In the genomic region with DNA sequence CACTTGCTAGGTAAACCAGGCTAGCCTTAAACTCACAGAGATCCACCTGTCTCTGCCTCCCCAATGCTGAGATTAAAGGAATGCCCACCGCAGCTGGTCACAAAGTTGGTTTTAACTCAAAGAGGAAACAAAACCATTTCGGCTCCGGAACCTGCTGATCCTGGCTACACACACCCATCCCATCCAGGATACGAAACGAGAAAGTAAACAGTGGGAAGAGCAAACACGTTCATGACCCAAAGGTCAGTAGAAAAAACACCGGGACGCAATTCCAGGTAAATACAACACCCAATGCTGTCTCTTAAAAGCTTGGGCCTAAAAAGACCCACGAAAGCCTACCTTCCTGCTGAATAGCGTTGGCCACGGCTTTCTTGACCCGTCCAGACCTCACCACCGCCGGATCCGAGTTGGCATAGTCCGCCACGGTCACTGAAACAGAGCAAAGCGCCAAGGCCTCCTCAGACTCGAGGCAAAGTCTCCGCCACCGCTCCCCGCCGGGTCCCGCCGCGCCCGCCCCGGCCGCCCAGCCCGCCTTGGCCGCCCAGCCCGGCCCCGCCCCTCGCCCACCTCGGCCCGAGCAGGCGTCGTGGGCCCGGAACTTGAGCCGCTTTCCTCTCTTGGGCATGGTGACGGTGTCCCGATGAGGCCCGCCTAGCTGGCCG, we compare ENCODE assay signal across 8 mouse cellular contexts. TPM values are rescaled to one million over a fixed set of nuclear protein-coding genes. Genes with fewer than 3 reads are reported as not detected.
A peak's percentile ranks its signal among the peaks of the same experiment; 100 is the strongest.
DNase-seq lines count a peak whose midpoint lies in the region; ATAC-seq and TF ChIP-seq lines count a peak whose summit lies in the region.

No protein-coding gene starts in this region.

- peaks cover 18% of the 10 kb centered on the region for H3K4me1 ChIP-seq in kidney, embryonic 15.5 days
- peaks cover 13% of the 10 kb centered on the region; the same call in 1 of the 2 replicates for H3K4me1 ChIP-seq in forebrain, postnatal 0 days (ENCODE audit: insufficient read depth)
- peaks cover 15% of the 10 kb centered on the region for H3K4me1 ChIP-seq in liver, embryonic 16.5 days (ENCODE audit: control insufficient read depth, low read depth, low read length)

- H3K4me2 ChIP-seq in kidney, embryonic 15.5 days: peak overlapping the region; percentile 78
- H3K4me2 ChIP-seq in forebrain, postnatal 0 days (ENCODE audit: low read depth): peak overlapping the region; percentile 71
- H3K4me2 ChIP-seq in liver, embryonic 16.5 days (ENCODE audit: low read depth, low read length): peak overlapping the region; percentile 83

- no peak for DNase-seq in kidney, postnatal 14 days
- peak; percentile 21 for DNase-seq in ZHBTc4 (ENCODE audit: low read depth, low spot score)
- DNase-seq in forebrain, postnatal 0 days: no peak
- DNase-seq in gastrocnemius, postnatal 36 days: no peak
- no peak for DNase-seq in cerebellum, adult 9-11 months
- DNase-seq in layer of hippocampus, postnatal 36 days: no peak

- H3K36me3 ChIP-seq in kidney, embryonic 15.5 days: peaks cover 40% of the 10 kb centered on the region
- peaks cover 21% of the 10 kb centered on the region for H3K36me3 ChIP-seq in forebrain, postnatal 0 days (ENCODE audit: insufficient read depth)
- peaks cover 15% of the 10 kb centered on the region for H3K36me3 ChIP-seq in liver, embryonic 16.5 days (ENCODE audit: control insufficient read depth, insufficient read depth)

- peak overlapping the region; percentile 85 for H3K4me3 ChIP-seq in kidney, embryonic 15.5 days (replicated peaks)
- peak overlapping the region; percentile 88 for H3K4me3 ChIP-seq in forebrain, postnatal 0 days (ENCODE audit: low read depth, low read length)
- H3K4me3 ChIP-seq in liver, embryonic 16.5 days (ENCODE audit: low read depth, low read length): peak overlapping the region; percentile 71

- no peaks in the 10 kb centered on the region for H3K27me3 ChIP-seq in kidney, embryonic 15.5 days
- H3K27me3 ChIP-seq in forebrain, postnatal 0 days (ENCODE audit: insufficient read depth, low read length): no peaks in the 10 kb centered on the region
- H3K27me3 ChIP-seq in liver, embryonic 16.5 days (ENCODE audit: control insufficient read depth, insufficient read depth, low read depth, low read length): no peaks in the 10 kb centered on the region

- H3K9ac ChIP-seq in kidney, embryonic 15.5 days: peak overlapping the region; percentile 96
- peak overlapping the region; percentile 90 for H3K9ac ChIP-seq in forebrain, postnatal 0 days
- H3K9ac ChIP-seq in liver, embryonic 16.5 days (ENCODE audit: low read depth, low read length): peak overlapping the region; percentile 83

- under 1% methylated on average over 44 of the region's 44 CpGs for WGBS in kidney, embryonic 15.5 days
- 4% methylated on average over 41 of the region's 44 CpGs for WGBS in forebrain, postnatal 0 days
- WGBS in liver, embryonic 16.5 days (ENCODE audit: insufficient replicate concordance): 0% methylated on average over 44 of the region's 44 CpGs

- peak; percentile 90 for ATAC-seq in kidney, embryonic 15.5 days (replicated peaks; ENCODE audit: low FRiP score)
- peak; percentile 74 for ATAC-seq in forebrain, postnatal 0 days
- peak; percentile 82 for ATAC-seq in liver, embryonic 16.5 days (ENCODE audit: low read depth)

- no peaks in the 10 kb centered on the region for H3K9me3 ChIP-seq in kidney, embryonic 15.5 days (replicated peaks)
- no peaks in the 10 kb centered on the region for H3K9me3 ChIP-seq in forebrain, postnatal 0 days (ENCODE audit: low read length)
- no peaks in the 10 kb centered on the region for H3K9me3 ChIP-seq in liver, embryonic 16.5 days (replicated peaks; ENCODE audit: control insufficient read depth, low read length)

- intact Hi-C loops in gastrocnemius, postnatal 36 days (cut with DNase I): loop anchor here (2.0 to 10.0 kb wide), 2 partner anchors 93 to 233 kb away; partner anchors contain the start of gene Klhl12

- TF ChIP-seq CTCF in forebrain, postnatal 0 days (IDR thresholded peaks at IDR 0.05; ENCODE audit: low read depth): no peak

- H3K27ac ChIP-seq in kidney, embryonic 15.5 days: peak overlapping the region; percentile 90
- peak overlapping the region; percentile 85 for H3K27ac ChIP-seq in forebrain, postnatal 0 days (ENCODE audit: low read depth, low read length)
- H3K27ac ChIP-seq in liver, embryonic 16.5 days (ENCODE audit: low read length): peak overlapping the region; percentile 95

RNA-seq across cellular contexts. Expression of gene Tmem183a, which starts 0.5 kb away (rescaled TPM):
- polyA plus RNA-seq in kidney, embryonic 15.5 days (2015; fragmentation: Nextera tagmentation; extraction: Ambion mirVana): 79.0 and 80.9 TPM in 2 replicates
- total RNA-seq in forebrain, postnatal 0 days (2014; rRNA removed): 177 and 184 TPM in 2 replicates
- 103 and 123 TPM in 2 replicates for polyA plus RNA-seq in forebrain, postnatal 0 days (2015; fragmentation: Nextera tagmentation; extraction: Ambion mirVana)
- polyA plus RNA-seq in liver, embryonic 16.5 days (2015; fragmentation: Nextera tagmentation; extraction: Ambion mirVana): 48.7 and 51.6 TPM in 2 replicates
- 10 to 100 TPM; 11.6 to 16.9 TPM for total RNA-seq in gastrocnemius, postnatal 36 days (2021)
- 10 to 100 TPM; 70.5 to 75.0 TPM for total RNA-seq in layer of hippocampus, postnatal 36 days (2021)

RNA-seq across cellular contexts. Expression of gene 4933406M09Rik, which starts 24.4 kb away (rescaled TPM):
- 0.09 TPM in 1 of 2 replicates, not detected in the other for polyA plus RNA-seq in kidney, embryonic 15.5 days (2015; fragmentation: Nextera tagmentation; extraction: Ambion mirVana)
- not detected in 2 replicates for total RNA-seq in forebrain, postnatal 0 days (2014; rRNA removed)
- polyA plus RNA-seq in forebrain, postnatal 0 days (2015; fragmentation: Nextera tagmentation; extraction: Ambion mirVana): not detected in 2 replicates
- not detected in 2 replicates for polyA plus RNA-seq in liver, embryonic 16.5 days (2015; fragmentation: Nextera tagmentation; extraction: Ambion mirVana)
- not detected for total RNA-seq in gastrocnemius, postnatal 36 days (2021)
- not detected for total RNA-seq in layer of hippocampus, postnatal 36 days (2021)

RNA-seq across cellular contexts. Expression of gene Ppfia4, which starts 28.6 kb away (rescaled TPM):
- 2.9 and 3.0 TPM in 2 replicates for polyA plus RNA-seq in kidney, embryonic 15.5 days (2015; fragmentation: Nextera tagmentation; extraction: Ambion mirVana)
- total RNA-seq in forebrain, postnatal 0 days (2014; rRNA removed): 26.9 and 31.9 TPM in 2 replicates
- 12.7 and 17.5 TPM in 2 replicates for polyA plus RNA-seq in forebrain, postnatal 0 days (2015; fragmentation: Nextera tagmentation; extraction: Ambion mirVana)
- 1.7 and 2.0 TPM in 2 replicates for polyA plus RNA-seq in liver, embryonic 16.5 days (2015; fragmentation: Nextera tagmentation; extraction: Ambion mirVana)
- 1 to 10 TPM in 1 of 2 experiments, under 1 TPM in 1; 0.99 to 1.2 TPM for total RNA-seq in gastrocnemius, postnatal 36 days (2021)
- total RNA-seq in layer of hippocampus, postnatal 36 days (2021): 10 to 100 TPM; 68.8 to 70.0 TPM

RNA-seq across cellular contexts. Expression of gene Cyb5r1, which starts 44.0 kb away (rescaled TPM):
- 35.6 and 38.1 TPM in 2 replicates for polyA plus RNA-seq in kidney, embryonic 15.5 days (2015; fragmentation: Nextera tagmentation; extraction: Ambion mirVana)
- total RNA-seq in forebrain, postnatal 0 days (2014; rRNA removed): 9.2 and 16.0 TPM in 2 replicates
- 9.5 and 14.5 TPM in 2 replicates for polyA plus RNA-seq in forebrain, postnatal 0 days (2015; fragmentation: Nextera tagmentation; extraction: Ambion mirVana)
- 18.3 and 19.2 TPM in 2 replicates for polyA plus RNA-seq in liver, embryonic 16.5 days (2015; fragmentation: Nextera tagmentation; extraction: Ambion mirVana)
- 10 to 100 TPM; 76.6 to 96.3 TPM for total RNA-seq in gastrocnemius, postnatal 36 days (2021)
- total RNA-seq in layer of hippocampus, postnatal 36 days (2021): 10 to 100 TPM; 27.2 to 29.4 TPM

RNA-seq across cellular contexts. Expression of gene Adipor1, which starts 53.9 kb away (rescaled TPM):
- 88.0 and 91.1 TPM in 2 replicates for polyA plus RNA-seq in kidney, embryonic 15.5 days (2015; fragmentation: Nextera tagmentation; extraction: Ambion mirVana)
- 80.0 and 82.0 TPM in 2 replicates for total RNA-seq in forebrain, postnatal 0 days (2014; rRNA removed)
- 62.2 and 68.2 TPM in 2 replicates for polyA plus RNA-seq in forebrain, postnatal 0 days (2015; fragmentation: Nextera tagmentation; extraction: Ambion mirVana)
- polyA plus RNA-seq in liver, embryonic 16.5 days (2015; fragmentation: Nextera tagmentation; extraction: Ambion mirVana): 163 and 174 TPM in 2 replicates
- 100 to 1,000 TPM; 158 to 166 TPM for total RNA-seq in gastrocnemius, postnatal 36 days (2021)
- total RNA-seq in layer of hippocampus, postnatal 36 days (2021): 10 to 100 TPM; 57.5 to 57.7 TPM

Comparison
In these comparisons a context has a peak if more than half of its experiments do, and no peak if none do; other contexts are left out.
1. RNA of gene Ppfia4, which starts 28.6 kb away (total RNA-seq): 68.8 to 70.0 TPM in layer of hippocampus, postnatal 36 days and 26.9 to 31.9 TPM in forebrain, postnatal 0 days; 0.99 to 1.2 TPM in gastrocnemius, postnatal 36 days; every median in the first group is over 10 times any median in the second.
2. Peak in every context shown above with its lines, with median percentiles within 50 percentile points of each other: ATAC-seq, H3K27ac ChIP-seq, H3K4me2 ChIP-seq, H3K4me3 ChIP-seq and H3K9ac ChIP-seq.